Mouse (Mus musculus) C2C12 (cell line): ENCODE data around the gene Ddx39b.

Experiments
- CEBPB ChIP-seq: IDR thresholded peaks from one replicate; pipeline ENCODE4 v1.6.1; 2011; ENCODE audit warnings: low read depth, mild to moderate bottlenecking, control low read depth, moderate library complexity
- CTCF ChIP-seq: IDR thresholded peaks from one replicate; pipeline ENCODE4 v1.5.1; 2011; ENCODE audit not compliant: control insufficient read depth, insufficient read depth, insufficient read length
- FOSL1 ChIP-seq: IDR thresholded peaks from one replicate; pipeline ENCODE4 v1.8.0; 2011; ENCODE audit warnings: mild to moderate bottlenecking, low read length; ENCODE audit not compliant: poor library complexity, insufficient read depth, severe bottlenecking
- MAX ChIP-seq: IDR thresholded peaks from one replicate; pipeline ENCODE4 v1.6.1; 2011; ENCODE audit warnings: mild to moderate bottlenecking, control low read depth
- MYOD1 ChIP-seq: IDR thresholded peaks from one replicate; pipeline ENCODE4 v1.6.1; 2011; ENCODE audit warnings: low read depth; ENCODE audit not compliant: control insufficient read depth, insufficient read length
- MYOG ChIP-seq: IDR thresholded peaks from one replicate; pipeline ENCODE4 v1.6.1; 2011; ENCODE audit not compliant: control insufficient read depth, insufficient read length; ENCODE audit errors: extremely low read depth
- USF1 ChIP-seq: IDR thresholded peaks from one replicate; pipeline ENCODE4 v1.6.1; 2011; ENCODE audit warnings: low read depth, mild to moderate bottlenecking, control low read depth, moderate library complexity

DNA sequence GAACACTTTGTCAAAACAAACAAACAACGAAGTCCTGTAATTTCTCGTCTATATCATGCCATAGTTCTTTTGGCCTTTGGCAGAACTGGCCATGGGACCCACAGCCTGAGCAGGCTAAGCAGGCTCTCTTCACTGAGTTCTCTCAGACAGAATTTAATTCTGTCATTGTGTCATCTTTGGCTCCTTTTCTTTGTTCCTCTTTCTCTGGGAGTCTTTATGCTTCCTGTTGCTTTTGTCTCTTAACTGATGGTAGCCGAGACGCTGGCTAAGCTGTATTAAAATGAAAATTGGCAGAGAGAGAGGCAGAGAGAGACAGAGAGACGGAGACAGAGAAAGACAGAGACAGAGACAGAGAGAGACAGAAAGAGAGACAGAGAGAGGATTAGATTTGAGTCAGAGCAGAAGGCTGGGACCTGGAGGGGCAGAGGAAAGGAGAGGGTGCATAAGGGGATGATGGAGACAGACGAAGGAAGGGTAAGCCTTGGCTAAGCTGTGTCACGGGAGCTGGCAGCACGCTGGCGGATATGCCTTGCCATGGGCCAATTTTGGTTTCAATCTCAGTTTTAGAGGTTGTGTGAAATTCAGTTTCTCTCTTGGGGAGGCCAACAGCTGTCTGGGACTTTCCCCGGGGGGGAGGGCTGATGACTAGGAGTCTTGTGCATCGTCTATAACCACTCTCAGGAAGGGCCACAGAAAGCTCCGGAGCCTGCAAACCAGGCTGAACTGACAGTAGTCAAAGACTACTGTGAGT lies 31.6 kb upstream of the Ddx39b start:
- no peak for TF ChIP-seq CTCF
- no peak for TF ChIP-seq MYOG
- no peak for TF ChIP-seq USF1
- no peak for TF ChIP-seq MYOD1
- TF ChIP-seq MAX = no peak
- no peak for TF ChIP-seq FOSL1
- no peak for TF ChIP-seq CEBPB
